Mouse (Mus musculus) ES-E14 (cell line): ENCODE results near the gene Exoc5.

ENCODE experiments used
- HCFC1 ChIP-seq: IDR thresholded peaks from 2 replicates; pipeline ENCODE4 v1.6.1; 2012; ENCODE audit warnings: low read length, inconsistent platforms, borderline replicate concordance; ENCODE audit not compliant: insufficient read depth
- ZC3H11A ChIP-seq: IDR thresholded peaks from 2 replicates; pipeline ENCODE4 v1.6.1; 2012; ENCODE audit warnings: low read depth, mild to moderate bottlenecking, inconsistent platforms, low read length, borderline replicate concordance

- TF ChIP-seq ZC3H11A, result no peak
- no peak for TF ChIP-seq HCFC1
Measured at GRCm38 (mm10) chr14:48978971-48979388, 87.5 kb downstream of the Exoc5 start.
